Mouse (Mus musculus): ENCODE measurements around the gene Naa16.
A peak's percentile ranks its signal among the peaks of the same experiment; 100 is the strongest.
"Not testable (repeated sequence)": the region's sequence is repeated elsewhere in the genome, so short reads cannot be mapped to it uniquely, and the experiment has no call there.

Naa16 gene

GRCm38 (mm10) chr14:79390265-79390926 lies at the start of gene Naa16:
Gene Naa16, minus strand, starts transcription at chr14:79390778.
- DNase-seq (ENCODE audit: low spot score), result peak; percentile 95

GRCm38 (mm10) chr14:79434068-79434467 lies 43.5 kb upstream of the Naa16 start:
- no peak for DNase-seq (ENCODE audit: low spot score)

GRCm38 (mm10) chr14:79426730-79427365 lies 36.3 kb upstream of the Naa16 start:
- not testable (repeated sequence) for DNase-seq (ENCODE audit: low spot score)

GRCm38 (mm10) chr14:79425979-79426729 lies 35.6 kb upstream of the Naa16 start, which contains the start of gene Kbtbd7:
Gene Kbtbd7, plus strand, starts transcription at chr14:79426511.
- DNase-seq (ENCODE audit: low spot score), result peak; percentile 77

- no peak for DNase-seq (ENCODE audit: low spot score)
Measured at GRCm38 (mm10) chr14:79420083-79420685, 29.6 kb upstream of the Naa16 start.

- DNase-seq (ENCODE audit: low spot score), result no peak
Measured at GRCm38 (mm10) chr14:79413121-79413520, 22.5 kb upstream of the Naa16 start.

- no peak for DNase-seq (ENCODE audit: low spot score)
Measured at GRCm38 (mm10) chr14:79410662-79411061, 20.1 kb upstream of the Naa16 start.

GRCm38 (mm10) chr14:79409278-79409830 lies 18.8 kb upstream of the Naa16 start:
- no peak for DNase-seq (ENCODE audit: low spot score)

GRCm38 (mm10) chr14:79407641-79408040 lies 17.1 kb upstream of the Naa16 start:
- no peak for DNase-seq (ENCODE audit: low spot score)

GRCm38 (mm10) chr14:79397321-79398122 lies 6.9 kb upstream of the Naa16 start, which contains the start of gene Mtrf1:
Gene Mtrf1, plus strand, starts transcription at chr14:79397772.
- peak; percentile 51 for DNase-seq (ENCODE audit: low spot score)

GRCm38 (mm10) chr14:79394564-79394963 lies 4.0 kb upstream of the Naa16 start:
- DNase-seq (ENCODE audit: low spot score), result no peak

GRCm38 (mm10) chr14:79393289-79393688 lies 2.7 kb upstream of the Naa16 start:
- DNase-seq (ENCODE audit: low spot score), result no peak

GRCm38 (mm10) chr14:79389438-79390264 lies 927 bp downstream of the Naa16 start:
- DNase-seq (ENCODE audit: low spot score), result no peak

GRCm38 (mm10) chr14:79388304-79388703 lies 2.3 kb downstream of the Naa16 start:
- DNase-seq (ENCODE audit: low spot score), result no peak

- no peak for DNase-seq (ENCODE audit: low spot score)
Measured at GRCm38 (mm10) chr14:79383120-79383519, 7.5 kb downstream of the Naa16 start.

- no peak for DNase-seq (ENCODE audit: low spot score)
Measured at GRCm38 (mm10) chr14:79377041-79377440, 13.5 kb downstream of the Naa16 start.

GRCm38 (mm10) chr14:79358055-79358454 lies 32.5 kb downstream of the Naa16 start:
- DNase-seq (ENCODE audit: low spot score), result no peak

GRCm38 (mm10) chr14:79346384-79346783 lies 44.2 kb downstream of the Naa16 start:
- DNase-seq (ENCODE audit: low spot score), result no peak

GRCm38 (mm10) chr14:79335613-79336012 lies 55.0 kb downstream of the Naa16 start:
- no peak for DNase-seq (ENCODE audit: low spot score)

GRCm38 (mm10) chr14:79331936-79332335 lies 58.6 kb downstream of the Naa16 start:
- DNase-seq (ENCODE audit: low spot score), result no peak

Data from ovary, postnatal 14 days (tissue).